Mouse (Mus musculus) splenic B cell, adult 2 months (primary cell): ENCODE data around the gene Gm17606.

Source experiments
- DNase-seq: peaks from one replicate; pipeline ENCODE4 v3.0.0-alpha.2; 2011; ENCODE audit warnings: low read depth, low spot score
- H3K27me3 ChIP-seq: 2 replicates; pipeline ENCODE4 v1.6.1; 2012; ENCODE audit warnings: mild to moderate bottlenecking, low read length, moderate library complexity, mixed read lengths; ENCODE audit not compliant: control insufficient read depth, poor library complexity, insufficient read depth, severe bottlenecking
- H3K36me3 ChIP-seq: 2 replicates; pipeline ENCODE4 v1.6.1; 2012; ENCODE audit warnings: mild to moderate bottlenecking, low read length, moderate library complexity, mixed read lengths; ENCODE audit not compliant: control insufficient read depth, poor library complexity, insufficient read depth, severe bottlenecking

Gm17606 gene

DNA sequence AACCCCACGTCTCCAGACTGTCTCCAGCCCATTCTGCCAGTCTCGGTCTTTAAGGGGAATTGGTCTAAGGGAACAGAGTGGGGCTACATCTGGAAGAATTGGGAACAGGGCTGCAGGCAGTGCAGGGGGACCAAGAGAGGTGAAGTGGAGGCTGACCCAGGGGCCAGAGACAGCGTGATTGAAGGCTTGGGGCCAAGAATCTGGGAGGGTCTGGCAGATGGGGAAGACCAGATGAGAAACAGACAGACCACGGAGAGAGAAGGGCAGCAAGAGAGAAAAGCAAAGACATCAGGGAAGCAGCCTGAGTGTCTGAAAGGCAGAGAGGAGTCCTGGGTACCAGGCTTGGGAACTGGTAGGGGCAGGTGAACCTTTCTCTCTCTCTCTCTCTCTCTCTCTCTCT is 631 bp upstream of the Gm17606 start:
- Histone ChIP-seq H3K27me3 (no peaks in the 10 kb centered on the region), H3K36me3 (peaks cover 10% of the 10 kb centered on the region)
- no peak for DNase-seq

DNA sequence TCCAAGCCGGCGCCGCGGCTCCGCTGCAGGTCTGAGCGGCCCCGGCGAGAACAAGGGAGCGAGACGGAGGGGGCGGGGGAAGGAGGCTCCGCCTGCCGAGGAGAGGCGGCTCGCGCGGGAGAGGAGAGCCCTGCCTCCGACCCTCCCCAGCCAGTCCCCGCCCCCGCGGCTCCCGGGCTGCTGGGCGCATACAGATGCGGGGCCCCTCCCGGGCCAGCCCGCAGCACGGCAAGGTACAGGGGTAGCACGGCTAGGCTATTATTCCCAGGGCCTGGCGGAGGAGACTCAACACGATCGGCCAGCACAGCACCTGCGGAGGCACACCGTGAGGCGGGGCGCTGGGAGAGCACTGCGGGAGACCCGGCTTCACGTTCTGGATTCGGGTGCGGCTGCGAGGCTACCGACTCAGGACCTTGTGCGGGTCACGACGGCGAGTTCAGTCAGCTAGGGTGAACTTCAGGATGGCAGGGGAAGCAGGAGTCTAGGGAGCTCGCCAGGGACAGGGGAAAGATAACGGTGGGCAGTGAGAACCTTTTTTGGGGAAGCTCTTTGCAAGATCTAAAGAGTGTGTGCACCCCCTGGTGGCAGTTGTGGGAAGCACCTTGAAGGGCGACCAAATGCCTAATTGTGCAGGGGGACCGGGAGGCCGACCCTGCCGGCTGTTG is 685 bp downstream of the Gm17606 start, which contains the start of gene Cdh24:
Gene Cdh24 (minus strand): TSS at position 60 of the 665 bp plus-strand sequence.
- H3K27me3 ChIP-seq: no peaks in the 10 kb centered on the region
- peaks cover 15% of the 10 kb centered on the region for H3K36me3 ChIP-seq
- DNase-seq: peak; percentile 90

DNA sequence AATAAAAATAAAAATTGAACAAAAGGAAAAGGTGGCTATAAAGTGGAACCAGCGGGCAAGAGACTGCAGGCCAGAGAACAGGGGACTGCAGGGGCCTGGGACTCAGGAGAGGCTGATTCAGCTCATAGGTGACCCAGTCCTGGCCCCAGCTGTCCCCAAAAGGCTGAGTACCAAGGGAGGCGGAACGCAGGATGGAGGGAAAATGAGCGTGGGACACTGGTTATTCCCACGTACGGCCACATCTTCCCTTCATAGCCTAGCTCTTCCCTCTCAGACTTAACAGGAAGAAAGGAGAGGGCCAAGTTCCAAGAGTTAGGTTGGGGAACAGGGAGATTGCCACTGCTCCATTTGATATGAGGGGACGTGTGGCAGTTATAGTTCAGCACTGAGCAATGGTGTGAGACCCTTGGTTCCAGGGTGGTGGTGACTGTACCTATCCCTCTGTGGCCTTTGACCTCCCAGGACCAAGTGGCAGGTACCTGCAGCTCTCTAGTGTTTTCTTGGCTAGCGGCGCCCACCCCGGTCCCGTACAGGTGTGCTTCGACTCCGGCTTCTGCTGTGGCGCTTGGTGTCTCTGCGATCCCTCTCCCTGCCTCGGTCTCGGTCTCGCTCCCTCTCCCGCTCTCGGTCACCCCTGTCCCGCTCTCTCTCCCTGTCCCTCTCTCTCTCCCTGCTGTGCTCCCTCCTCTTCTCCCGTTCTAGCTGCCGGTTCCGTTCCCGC is 1.6 kb downstream of the Gm17606 start:
- no peak for DNase-seq
- H3K36me3 ChIP-seq: peaks cover 18% of the 10 kb centered on the region
- H3K27me3 ChIP-seq: no peaks in the 10 kb centered on the region

DNA sequence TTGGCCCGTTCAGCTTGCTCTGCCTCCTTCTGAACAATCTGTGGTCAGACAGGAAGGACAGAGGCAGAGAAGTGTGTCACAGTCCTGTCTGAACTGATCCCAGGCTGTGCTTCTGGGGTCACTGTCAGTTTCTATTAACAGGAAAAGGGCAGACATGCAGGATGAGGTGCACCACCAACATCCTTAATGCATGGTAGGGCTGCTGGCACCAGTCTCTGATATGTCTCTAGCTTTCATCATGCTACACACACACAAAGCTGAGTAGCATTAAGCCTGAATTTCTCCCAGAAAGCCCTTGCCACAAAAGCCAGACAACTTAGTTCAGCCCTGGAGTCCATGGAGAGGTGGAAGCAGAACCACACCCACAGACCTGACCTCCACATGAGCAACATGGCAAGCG is 2.3 kb downstream of the Gm17606 start:
- Histone ChIP-seq H3K27me3 (no peaks in the 10 kb centered on the region), H3K36me3 (peaks cover 18% of the 10 kb centered on the region)
- DNase-seq: no peak

DNA sequence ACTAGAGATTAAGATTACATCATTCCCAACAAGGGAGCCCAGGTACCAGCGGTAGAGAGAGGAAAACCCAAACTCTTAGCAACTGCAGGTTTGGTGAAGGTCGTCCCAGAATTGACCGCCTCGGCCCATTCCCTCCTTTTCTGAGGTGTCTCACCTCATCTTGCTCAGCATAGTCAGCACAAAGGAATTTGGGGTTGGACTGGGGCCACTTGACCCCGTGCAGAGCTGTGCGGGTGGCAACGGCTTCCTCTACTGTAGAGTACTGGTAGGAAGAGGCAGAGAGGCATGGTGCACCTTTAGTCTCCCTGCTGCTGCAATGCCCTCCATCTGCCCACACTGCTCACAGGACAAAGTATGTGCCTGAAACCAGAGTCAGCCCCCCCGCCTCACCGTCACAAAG is 3.5 kb downstream of the Gm17606 start:
- no peaks in the 10 kb centered on the region for H3K27me3 ChIP-seq
- peaks cover 20% of the 10 kb centered on the region for H3K36me3 ChIP-seq
- no peak for DNase-seq

DNA sequence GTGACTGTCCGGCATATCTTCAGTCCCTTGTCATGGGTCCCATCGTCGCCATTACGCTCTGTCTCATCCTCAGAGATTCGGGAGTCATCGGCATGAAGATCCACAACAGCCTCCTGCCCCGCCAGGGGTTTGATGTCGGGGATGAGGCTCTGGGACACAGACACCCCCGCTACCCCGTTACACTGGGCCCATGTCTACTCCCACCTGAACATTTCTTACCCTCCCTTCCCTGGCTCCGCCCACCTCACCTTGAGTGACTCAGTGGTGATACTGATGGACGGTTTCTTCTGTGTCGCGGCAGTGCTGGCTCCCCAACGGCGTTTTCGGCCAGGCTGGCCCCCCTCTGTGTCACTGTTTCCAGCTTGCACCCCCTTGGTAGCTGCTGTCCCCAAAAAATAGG is 5.7 kb downstream of the Gm17606 start:
- H3K27me3 ChIP-seq: no peaks in the 10 kb centered on the region
- peaks cover 26% of the 10 kb centered on the region for H3K36me3 ChIP-seq
- DNase-seq: no peak

DNA sequence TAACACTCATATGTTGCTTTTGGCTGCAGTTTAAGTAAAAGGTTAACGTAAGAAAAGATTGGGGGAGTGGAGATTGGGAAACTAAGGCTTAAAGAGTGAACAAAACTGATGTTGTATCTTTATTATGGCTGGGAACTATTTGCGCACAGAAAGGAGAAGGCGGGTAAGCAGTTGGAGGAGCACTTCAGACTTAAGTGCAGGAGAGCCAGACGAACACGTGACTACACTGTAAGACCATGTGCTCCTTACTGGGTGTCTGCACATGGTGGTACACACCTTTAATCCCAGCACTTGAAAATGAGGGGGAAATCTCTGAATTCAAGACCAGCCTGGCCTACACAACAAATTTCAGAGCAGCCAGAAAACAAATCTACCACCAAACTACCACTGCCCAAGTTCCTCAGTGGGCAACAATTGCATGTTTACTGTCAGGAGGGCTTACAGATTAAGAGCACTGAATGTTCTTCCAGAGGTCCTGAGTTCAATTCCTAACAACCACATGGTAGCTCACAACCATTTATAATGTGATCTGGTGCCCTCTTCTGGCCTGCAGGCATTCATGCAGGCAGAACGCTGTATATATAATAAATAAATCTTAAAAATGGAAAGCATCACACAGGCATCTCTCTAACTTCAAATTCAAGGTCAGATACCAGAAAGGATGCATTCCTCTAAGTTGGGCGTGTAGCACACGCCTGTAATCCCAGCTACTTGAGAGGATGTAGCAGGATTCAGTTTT is 6.3 kb downstream of the Gm17606 start:
- no peak for DNase-seq
- H3K27me3 ChIP-seq: no peaks in the 10 kb centered on the region
- peaks cover 26% of the 10 kb centered on the region for H3K36me3 ChIP-seq

DNA sequence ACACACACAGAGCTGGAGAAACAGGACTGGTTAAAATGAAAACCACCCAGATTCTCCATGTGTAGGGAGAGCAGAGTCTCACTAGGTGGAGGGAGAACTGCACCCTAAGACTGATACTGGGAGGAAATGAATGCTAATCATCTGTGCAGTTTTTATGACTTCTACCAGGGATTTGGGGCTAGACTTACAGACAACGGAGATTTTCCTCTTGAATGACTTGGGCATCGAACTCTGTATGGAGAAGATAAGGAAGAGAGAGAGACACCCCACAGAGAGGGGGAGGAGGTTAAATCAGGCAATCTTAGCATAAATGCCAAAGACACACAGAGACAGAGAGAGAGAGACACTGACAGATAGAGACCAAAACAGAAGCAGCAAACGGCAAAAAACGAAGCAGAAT is 7.1 kb downstream of the Gm17606 start:
- Histone ChIP-seq H3K27me3 (no peaks in the 10 kb centered on the region), H3K36me3 (peaks cover 23% of the 10 kb centered on the region)
- no peak for DNase-seq

DNA sequence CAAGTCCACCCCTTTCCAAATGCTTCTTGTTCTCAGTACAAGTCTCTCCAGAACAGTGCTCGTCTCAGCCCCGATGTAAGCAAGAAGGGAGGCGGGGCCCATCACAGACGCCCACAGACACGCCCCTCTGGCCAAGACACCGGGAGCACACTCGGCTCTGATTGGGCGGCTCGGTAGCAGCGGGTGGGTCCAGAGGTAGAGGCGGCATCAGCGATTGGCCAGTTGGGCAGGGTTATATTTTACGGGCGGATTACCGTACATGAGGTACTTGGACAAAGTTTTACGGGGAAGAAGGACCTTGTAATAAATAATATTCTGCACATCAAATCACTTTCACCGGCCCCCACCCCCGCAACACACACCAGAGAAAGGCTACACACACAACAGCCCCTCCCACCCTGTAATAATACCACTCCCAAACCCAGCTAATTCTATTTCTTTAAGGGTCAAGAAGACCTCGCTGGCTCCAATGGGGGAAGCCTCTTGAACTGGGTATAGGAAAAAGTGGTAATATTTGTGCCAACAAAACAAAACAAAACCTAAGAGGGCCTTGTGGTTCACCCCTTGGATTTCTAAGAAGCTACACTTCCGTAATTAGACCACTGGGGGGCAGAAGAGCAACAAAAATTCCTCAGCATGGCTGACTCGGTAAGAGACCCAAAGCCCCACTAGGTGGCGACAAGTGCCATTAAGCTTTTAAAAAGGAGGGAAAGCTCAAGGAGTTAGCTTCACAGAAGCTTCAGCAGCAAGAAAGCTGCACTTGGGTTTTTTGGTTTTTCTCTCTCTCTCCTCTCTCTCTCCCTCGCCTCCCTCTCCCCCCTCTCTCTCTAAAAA is 10.1 kb downstream of the Gm17606 start:
- peak; percentile 94 for DNase-seq
- H3K36me3 ChIP-seq: peaks cover 17% of the 10 kb centered on the region

DNA sequence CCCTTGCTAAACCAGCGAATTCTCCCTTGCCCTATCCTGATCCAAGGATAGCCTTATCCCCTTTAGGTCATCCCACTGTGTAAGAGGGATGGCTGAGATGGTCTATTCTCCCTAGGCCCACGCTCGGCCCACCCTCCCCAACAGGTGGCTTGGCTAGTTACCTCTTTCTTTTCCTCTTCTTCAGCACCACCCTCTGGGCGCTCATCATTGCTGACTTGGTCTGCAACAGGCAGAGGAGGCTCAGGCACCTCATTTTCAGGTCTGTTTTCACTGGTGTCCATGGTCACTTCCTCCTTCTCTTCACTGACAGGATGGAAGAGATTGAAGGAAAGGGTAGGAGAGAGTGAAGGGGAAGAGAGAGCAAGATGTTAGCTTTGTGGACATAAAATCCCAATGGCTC is 10.8 kb downstream of the Gm17606 start:
- peaks cover 17% of the 10 kb centered on the region for H3K36me3 ChIP-seq
- no peaks in the 10 kb centered on the region for H3K27me3 ChIP-seq
- no peak for DNase-seq

More for the DNA sequence above, 10.1 kb downstream of the Gm17606 start:
- H3K27me3 ChIP-seq: no peaks in the 10 kb centered on the region

DNA sequence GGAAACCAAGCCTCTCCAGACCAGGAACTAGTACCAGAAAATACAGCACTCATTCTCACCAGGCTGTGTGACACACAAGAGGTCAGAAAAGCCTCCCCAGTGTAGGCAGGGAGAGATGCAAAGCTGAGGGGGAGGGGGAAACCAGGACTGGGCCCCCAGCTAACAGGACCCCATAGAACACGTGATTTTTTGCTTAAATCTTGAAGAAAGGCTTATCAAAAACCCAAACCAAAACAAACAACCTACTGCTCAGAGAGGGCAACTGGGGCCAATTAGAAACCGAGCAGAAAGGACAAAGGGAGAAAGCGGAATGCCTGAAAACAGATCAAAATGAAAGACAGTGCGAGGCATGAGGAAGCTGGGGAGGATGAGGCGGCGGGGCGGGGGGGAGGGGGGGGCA is 12.0 kb downstream of the Gm17606 start:
- DNase-seq: no peak
- peaks cover 18% of the 10 kb centered on the region for H3K36me3 ChIP-seq
- H3K27me3 ChIP-seq: no peaks in the 10 kb centered on the region

DNA sequence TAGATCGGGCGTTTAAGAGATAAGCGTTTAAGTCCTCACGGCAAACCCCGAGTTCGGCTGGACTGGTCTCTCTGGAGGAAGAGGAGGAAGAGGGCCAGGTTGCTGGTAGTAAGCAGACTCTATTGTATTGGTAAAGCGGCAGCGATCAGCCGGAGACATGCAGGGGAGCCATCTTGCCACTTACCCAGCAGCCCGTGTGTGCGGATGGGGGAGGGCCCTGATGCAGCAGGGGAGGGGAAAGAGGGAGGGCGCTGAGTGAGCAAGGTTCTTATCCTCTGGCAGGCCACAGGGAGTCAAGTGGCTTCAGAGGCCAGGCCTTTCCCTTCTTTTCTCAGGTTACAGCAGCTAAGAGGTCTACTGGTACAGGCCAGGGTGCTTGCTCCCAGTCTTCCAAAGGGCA is 12.7 kb downstream of the Gm17606 start:
- DNase-seq: peak; percentile 79
- no peaks in the 10 kb centered on the region for H3K27me3 ChIP-seq
- H3K36me3 ChIP-seq: peaks cover 18% of the 10 kb centered on the region

DNA sequence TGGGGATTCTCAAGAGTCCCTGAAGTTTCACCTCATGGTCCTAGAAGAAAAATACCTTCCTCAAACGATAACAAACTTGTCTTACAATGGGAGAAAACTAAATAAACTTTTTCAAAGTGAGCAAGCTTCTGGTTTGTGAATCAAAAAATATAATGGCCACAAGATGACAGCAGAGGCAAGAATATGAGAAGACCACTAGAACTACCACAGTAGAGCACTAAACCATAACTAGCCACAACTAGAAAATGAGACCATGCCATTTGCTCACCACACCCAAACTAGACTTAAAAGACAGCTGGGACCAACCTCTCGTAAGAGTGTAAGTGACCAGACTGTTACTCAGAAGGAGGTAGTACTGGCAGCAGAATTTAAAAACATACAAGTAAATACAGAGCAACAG is 19.3 kb downstream of the Gm17606 start:
- no peak for DNase-seq
- Histone ChIP-seq H3K27me3 (no peaks in the 10 kb centered on the region), H3K36me3 (peaks cover 34% of the 10 kb centered on the region)

DNA sequence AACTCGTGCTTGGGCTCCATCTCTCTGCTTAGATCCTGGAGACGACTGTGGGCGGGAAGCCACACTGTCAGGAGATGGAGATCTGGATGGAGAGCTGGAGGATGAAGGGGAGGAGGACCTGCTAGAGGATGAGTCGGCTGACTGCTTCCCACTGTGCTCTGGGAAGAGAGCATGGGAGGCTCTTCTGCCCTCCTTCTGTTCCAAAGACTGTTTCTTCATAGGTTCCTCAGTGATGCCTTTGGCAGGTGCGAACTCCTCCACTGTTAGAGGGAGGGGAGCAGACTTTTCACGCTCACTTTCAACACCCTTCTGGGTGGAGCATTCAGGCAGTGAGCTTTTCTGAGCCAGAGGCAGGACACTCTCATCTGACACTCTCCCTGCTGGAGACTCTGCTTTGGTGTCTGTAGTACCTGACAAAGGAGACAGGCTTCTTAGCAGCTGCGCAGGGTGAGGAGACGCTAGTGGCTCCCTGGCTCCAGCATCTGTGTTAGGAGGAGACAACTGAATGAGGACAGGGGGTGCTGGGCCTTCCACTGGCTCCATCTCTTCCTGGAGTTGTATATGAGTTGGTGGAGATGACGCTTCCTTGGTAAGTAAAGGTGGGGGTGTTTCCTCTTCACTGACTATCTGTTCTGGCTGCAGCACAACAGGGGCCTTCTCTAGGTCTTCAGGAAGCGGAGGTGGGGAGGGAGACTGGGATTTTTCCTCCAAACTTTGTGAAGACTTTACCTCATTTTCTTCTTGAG is 23.9 kb downstream of the Gm17606 start:
- no peak for DNase-seq
- no peaks in the 10 kb centered on the region for H3K27me3 ChIP-seq
- H3K36me3 ChIP-seq: peaks cover 27% of the 10 kb centered on the region
